Mouse (Mus musculus) neural tube, embryonic 12.5 days (tissue): ENCODE measurements around the gene Gale. TPM values are rescaled to one million over a fixed set of nuclear protein-coding genes. Genes with fewer than 3 reads are reported as not detected.
"Not testable (repeated sequence)": the region's sequence is repeated elsewhere in the genome, so short reads cannot be mapped to it uniquely, and the experiment has no call there.

ENCODE experiments used
- ATAC-seq: fragments of 200-750 bp; cut with Nextera tagmentation; 2 replicates; pipeline ENCODE4 v1.8.0; 2017; ENCODE audit warnings: low read depth, mild to moderate bottlenecking, moderate TSS enrichment, moderate library complexity; ENCODE audit not compliant: low FRiP score
- H3K27ac ChIP-seq: fragments of 300-500 bp; sonication (generic); 2 replicates; pipeline ENCODE4 v1.5.1; 2016
- H3K27me3 ChIP-seq: fragments of 300-500 bp; sonication (generic); replicated peaks from 2 replicates; pipeline ENCODE4 v1.6.1; 2016; ENCODE audit warnings: mild to moderate bottlenecking
- H3K36me3 ChIP-seq: fragments of 300-500 bp; sonication (generic); 2 replicates; pipeline ENCODE4 v1.6.1; 2016; ENCODE audit warnings: mild to moderate bottlenecking
- H3K4me1 ChIP-seq: fragments of 300-500 bp; sonication (generic); 2 replicates; pipeline ENCODE4 v1.6.1; 2016
- H3K4me2 ChIP-seq: fragments of 300-500 bp; sonication (generic); replicated peaks from 2 replicates; pipeline ENCODE4 v1.6.1; 2016; ENCODE audit warnings: mild to moderate bottlenecking
- H3K4me3 ChIP-seq: fragments of 300-500 bp; sonication (generic); 2 replicates; pipeline ENCODE4 v1.5.1; 2016
- H3K9ac ChIP-seq: fragments of 300-500 bp; sonication (generic); 2 replicates; pipeline ENCODE4 v1.6.1; 2016; ENCODE audit warnings: mild to moderate bottlenecking
- H3K9me3 ChIP-seq: fragments of 300-500 bp; sonication (generic); 2 replicates; pipeline ENCODE4 v1.6.1; 2016; ENCODE audit warnings: mild to moderate bottlenecking
- WGBS: fragments of 180-500 bp; shearing (Covaris S2); methylation state at CpG from one replicate; pipeline ENCODE4 v1.1.7; 2016; 5-methylcytosine and 5-hydroxymethylcytosine counted together
- polyA plus RNA-seq: library from polyadenylated mRNA; unstranded; fragments of >200 nt; fragmentation: Nextera tagmentation; extraction: Ambion mirVana; gene quantifications from 2 replicates; pipeline ENCODE4 v1.2.1, GENCODE M21; 2016

Gale gene
- polyA plus RNA-seq, 1 experiment from 2014 or later = 38.9 TPM

- WGBS = 85% methylated on average over 9 of the region's 9 CpGs
- no peak overlapping the region for H3K4me3 ChIP-seq
- ATAC-seq = no peak
- H3K27ac ChIP-seq = no peak overlapping the region
- H3K4me2 ChIP-seq = no peak overlapping the region
- no peaks in the 10 kb centered on the region for H3K27me3 ChIP-seq
- no peaks in the 10 kb centered on the region for H3K4me1 ChIP-seq
- no peak overlapping the region for H3K9ac ChIP-seq
- peaks cover 29% of the 10 kb centered on the region for H3K36me3 ChIP-seq
- H3K9me3 ChIP-seq = no peaks in the 10 kb centered on the region
Measured at GRCm38 (mm10) chr4:135928376-135928775, 35.2 kb upstream of the Gale start.

GRCm38 (mm10) chr4:135929405-135929804, 34.1 kb upstream of the Gale start:
- 88% methylated on average over 5 of the region's 5 CpGs for WGBS
- peaks cover 33% of the 10 kb centered on the region for H3K36me3 ChIP-seq

DNA sequence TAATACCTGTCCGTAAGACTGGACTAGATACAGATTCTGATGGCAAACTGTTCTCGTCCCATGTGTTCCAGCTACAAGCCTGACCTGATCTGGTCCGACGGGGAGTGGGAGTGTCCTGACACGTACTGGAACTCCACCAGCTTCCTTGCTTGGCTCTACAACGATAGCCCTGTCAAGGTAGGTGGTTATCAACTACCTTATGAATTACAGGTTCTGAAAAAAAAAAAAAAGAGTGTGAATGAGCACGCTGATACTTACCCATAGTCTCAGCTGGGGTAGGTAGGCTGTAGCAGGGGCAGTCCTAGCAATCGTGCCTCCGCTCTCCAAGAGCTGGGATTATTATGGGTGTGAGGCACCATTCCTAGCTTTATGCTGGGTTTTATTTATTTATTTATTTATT, 33.7 kb upstream of the Gale start:
- Histone ChIP-seq H3K4me1 (no peaks in the 10 kb centered on the region), H3K4me2 (no peak overlapping the region), H3K27me3 (no peaks in the 10 kb centered on the region), H3K27ac (no peak overlapping the region), H3K36me3 (peaks cover 32% of the 10 kb centered on the region), H3K4me3 (no peak overlapping the region), H3K9me3 (no peaks in the 10 kb centered on the region), H3K9ac (no peak overlapping the region)
- ATAC-seq = no peak
- WGBS = 93% methylated on average over 9 of the region's 9 CpGs

More at GRCm38 (mm10) chr4:135929405-135929804, 34.1 kb upstream of the Gale start:
- Histone ChIP-seq H3K27ac (no peak overlapping the region), H3K27me3 (no peaks in the 10 kb centered on the region), H3K9me3 (no peaks in the 10 kb centered on the region), H3K9ac (no peak overlapping the region), H3K4me2 (no peak overlapping the region), H3K4me1 (no peaks in the 10 kb centered on the region), H3K4me3 (no peak overlapping the region)
- no peak for ATAC-seq

DNA sequence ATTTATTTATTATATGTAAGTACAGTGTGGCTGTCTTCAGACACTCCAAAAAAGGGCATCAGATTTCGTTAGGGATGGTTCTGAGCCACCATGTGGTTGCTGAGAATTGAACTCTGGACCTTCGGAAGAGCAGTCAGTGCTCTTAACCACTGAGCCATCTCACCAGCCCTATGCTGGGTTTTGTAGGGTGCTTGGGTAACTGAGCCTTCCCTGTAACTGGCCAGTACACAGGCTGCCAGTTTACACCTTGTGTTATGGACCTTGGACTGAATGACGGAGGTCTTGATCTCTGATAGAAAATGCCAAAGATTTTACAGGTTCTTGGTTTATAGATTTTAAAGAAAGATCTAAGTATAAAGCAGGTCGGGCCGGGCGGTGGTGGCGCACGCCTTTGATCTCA, 33.3 kb upstream of the Gale start:
- H3K9ac ChIP-seq = no peak overlapping the region
- H3K9me3 ChIP-seq = no peaks in the 10 kb centered on the region
- peaks cover 32% of the 10 kb centered on the region for H3K36me3 ChIP-seq
- H3K4me3 ChIP-seq = no peak overlapping the region
- no peaks in the 10 kb centered on the region for H3K27me3 ChIP-seq
- no peak overlapping the region for H3K4me2 ChIP-seq
- no peaks in the 10 kb centered on the region for H3K4me1 ChIP-seq
- H3K27ac ChIP-seq = no peak overlapping the region
- WGBS = 95% methylated on average over 8 of the region's 8 CpGs
- no peak for ATAC-seq

GRCm38 (mm10) chr4:135931832-135932231, 31.7 kb upstream of the Gale start:
- no peaks in the 10 kb centered on the region for H3K9me3 ChIP-seq
- 71% methylated on average over 5 of the region's 5 CpGs for WGBS
- H3K36me3 ChIP-seq = peaks cover 24% of the 10 kb centered on the region
- H3K27ac ChIP-seq = no peak overlapping the region
- H3K9ac ChIP-seq = no peak overlapping the region
- H3K4me2 ChIP-seq = no peak overlapping the region
- no peak overlapping the region for H3K4me3 ChIP-seq
- no peak for ATAC-seq
- no peaks in the 10 kb centered on the region for H3K4me1 ChIP-seq
- H3K27me3 ChIP-seq = no peaks in the 10 kb centered on the region

- Histone ChIP-seq H3K4me2 (no peak overlapping the region), H3K9ac (no peak overlapping the region), H3K27me3 (no peaks in the 10 kb centered on the region), H3K4me1 (no peaks in the 10 kb centered on the region), H3K36me3 (peaks cover 34% of the 10 kb centered on the region), H3K9me3 (no peaks in the 10 kb centered on the region), H3K4me3 (no peak overlapping the region), H3K27ac (no peak overlapping the region)
- no peak for ATAC-seq
- WGBS = 54% methylated on average over 12 of the region's 12 CpGs
Measured at GRCm38 (mm10) chr4:135934708-135935500, 28.6 kb upstream of the Gale start.

GRCm38 (mm10) chr4:135935502-135935901, 28.0 kb upstream of the Gale start:
- no peak overlapping the region for H3K9ac ChIP-seq
- H3K4me2 ChIP-seq = no peak overlapping the region
- no peak overlapping the region for H3K4me3 ChIP-seq
- no peaks in the 10 kb centered on the region for H3K27me3 ChIP-seq
- 73% methylated on average over 5 of the region's 5 CpGs for WGBS
- H3K36me3 ChIP-seq = peaks cover 33% of the 10 kb centered on the region
- H3K27ac ChIP-seq = no peak overlapping the region
- ATAC-seq = no peak
- H3K4me1 ChIP-seq = no peaks in the 10 kb centered on the region
- H3K9me3 ChIP-seq = no peaks in the 10 kb centered on the region

DNA sequence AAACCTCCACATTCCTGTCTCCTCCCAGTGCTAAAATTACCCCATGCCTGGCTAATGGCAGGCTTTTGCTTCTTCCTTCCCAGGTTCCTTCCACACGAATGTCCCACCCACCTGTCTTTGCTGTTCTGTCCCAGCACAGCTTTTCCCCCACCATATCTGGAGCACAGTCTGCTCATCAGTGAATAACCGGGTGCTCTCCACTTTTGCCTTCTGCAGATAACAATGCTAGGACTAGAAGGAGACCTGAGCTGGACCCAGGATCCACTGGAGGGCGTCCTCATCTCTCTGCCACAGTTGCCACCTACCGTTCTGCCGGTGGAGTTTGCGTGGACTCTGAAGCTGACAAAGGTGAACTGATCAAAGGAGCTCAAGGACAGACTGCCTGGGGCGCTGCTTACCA, 24.7 kb upstream of the Gale start:
- WGBS = 79% methylated on average over 7 of the region's 7 CpGs
- no peaks in the 10 kb centered on the region for H3K4me1 ChIP-seq
- no peak overlapping the region for H3K4me2 ChIP-seq
- no peaks in the 10 kb centered on the region for H3K27me3 ChIP-seq
- no peak overlapping the region for H3K9ac ChIP-seq
- no peak overlapping the region for H3K4me3 ChIP-seq
- no peaks in the 10 kb centered on the region for H3K9me3 ChIP-seq
- H3K36me3 ChIP-seq = peaks cover 21% of the 10 kb centered on the region
- no peak overlapping the region for H3K27ac ChIP-seq
- no peak for ATAC-seq

DNA sequence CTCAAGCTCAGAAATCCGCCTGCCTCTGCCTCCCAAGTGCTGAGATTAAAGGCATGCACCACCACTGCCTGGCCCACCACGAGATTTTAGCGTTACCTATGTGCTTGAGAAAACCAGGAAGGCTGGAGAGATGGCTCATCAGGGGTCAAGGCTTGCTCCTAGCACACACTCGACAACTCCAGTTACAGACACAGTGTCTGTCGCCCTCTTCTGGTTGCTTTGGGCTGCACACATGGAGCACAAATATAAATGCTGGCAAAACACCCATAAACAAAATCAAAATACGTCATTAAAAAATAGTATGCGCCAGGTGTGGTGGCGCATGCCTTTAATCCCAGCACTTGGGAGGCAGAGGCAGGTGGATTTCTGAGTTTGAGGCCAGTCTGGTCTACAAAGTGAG, 22.5 kb upstream of the Gale start:
- not testable (repeated sequence) for ATAC-seq, H3K4me2 ChIP-seq, H3K9ac ChIP-seq, H3K4me1 ChIP-seq, H3K27me3 ChIP-seq, H3K27ac ChIP-seq, H3K4me3 ChIP-seq, H3K9me3 ChIP-seq
- H3K36me3 ChIP-seq = peaks cover 17% of the 10 kb centered on the region
- 83% methylated on average over 8 of the region's 8 CpGs for WGBS

DNA sequence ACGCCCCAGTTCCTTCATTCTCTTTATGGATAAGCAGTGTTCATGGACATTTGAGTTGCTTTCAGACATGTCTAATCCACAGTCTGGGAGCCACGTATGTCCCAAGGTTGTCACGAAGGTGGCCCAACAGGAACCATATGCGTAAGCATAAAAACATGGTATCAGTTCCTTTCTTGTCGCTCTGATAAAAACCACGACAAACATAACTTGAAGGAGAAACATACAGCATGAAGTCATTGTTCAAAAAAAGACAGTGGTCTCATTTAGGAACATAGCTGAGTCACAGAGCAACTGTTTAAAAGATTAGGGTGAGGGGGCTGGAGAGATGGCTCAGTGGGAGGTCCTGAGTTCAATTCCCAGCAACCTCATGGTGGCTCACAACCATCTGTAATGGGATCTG, 21.3 kb upstream of the Gale start:
- Histone ChIP-seq H3K27ac (no peak overlapping the region), H3K36me3 (peaks cover 15% of the 10 kb centered on the region), H3K9ac (no peak overlapping the region), H3K4me1 (peaks cover 9% of the 10 kb centered on the region), H3K27me3 (no peaks in the 10 kb centered on the region), H3K4me2 (no peak overlapping the region), H3K9me3 (no peaks in the 10 kb centered on the region), H3K4me3 (no peak overlapping the region)
- 93% methylated on average over 6 of the region's 6 CpGs for WGBS
- ATAC-seq = no peak

GRCm38 (mm10) chr4:135943389-135943788, 20.1 kb upstream of the Gale start:
- WGBS = 66% methylated on average over 4 of the region's 4 CpGs

DNA sequence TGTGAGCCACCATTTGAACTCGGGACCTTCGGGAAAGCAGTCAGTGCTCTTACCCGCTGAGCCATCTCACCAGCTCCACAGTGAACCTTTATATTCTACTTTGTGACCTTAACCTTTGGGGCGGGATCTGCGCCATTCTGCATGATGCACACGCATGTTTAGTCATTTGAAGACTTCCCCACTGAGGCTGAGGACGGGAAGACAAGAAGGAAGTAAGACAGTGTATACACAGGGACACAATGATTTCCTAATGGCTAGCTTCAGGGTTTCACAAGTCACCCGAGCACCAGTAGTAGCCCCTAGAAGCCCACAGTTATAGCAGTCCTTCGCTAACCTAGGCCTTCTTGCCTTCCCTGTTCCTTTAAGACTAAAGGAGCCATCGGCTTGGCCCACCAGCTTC, 17.8 kb upstream of the Gale start:
- Histone ChIP-seq H3K4me1 (peaks cover 17% of the 10 kb centered on the region), H3K9me3 (no peaks in the 10 kb centered on the region), H3K4me3 (peak overlapping the region; percentile 61; the same call in 1 of the 2 replicates), H3K27me3 (no peaks in the 10 kb centered on the region), H3K9ac (peak overlapping the region; percentile 40; the same call in 1 of the 2 replicates), H3K4me2 (peak overlapping the region; percentile 87), H3K36me3 (0 out of 2 replicates have a peak, but pooled peaks cover 4% of the 10 kb centered on the region), H3K27ac (no peak overlapping the region)
- WGBS = 69% methylated on average over 10 of the region's 10 CpGs
- ATAC-seq = peak; percentile 42

More at GRCm38 (mm10) chr4:135943389-135943788, 20.1 kb upstream of the Gale start:
- H3K9me3 ChIP-seq = no peaks in the 10 kb centered on the region
- H3K27me3 ChIP-seq = no peaks in the 10 kb centered on the region
- no peak overlapping the region for H3K27ac ChIP-seq
- ATAC-seq = no peak
- H3K36me3 ChIP-seq = peaks cover 15% of the 10 kb centered on the region
- H3K4me2 ChIP-seq = no peak overlapping the region
- H3K9ac ChIP-seq = no peak overlapping the region
- no peak overlapping the region for H3K4me3 ChIP-seq
- peaks cover 10% of the 10 kb centered on the region for H3K4me1 ChIP-seq

GRCm38 (mm10) chr4:135946278-135946658, 17.3 kb upstream of the Gale start, which contains the start of gene Hmgcl:
Gene Hmgcl, plus strand, starts transcription at chr4:135946448.
- Histone ChIP-seq H3K4me1 (peaks cover 17% of the 10 kb centered on the region), H3K9ac (peak within 1 kb of the TSS; percentile 68), H3K36me3 (no peaks in the 10 kb centered on the region), H3K27ac (no peak within 1 kb of the TSS), H3K27me3 (no peaks in the 10 kb centered on the region), H3K4me3 (peak within 1 kb of the TSS; percentile 61), H3K9me3 (no peaks in the 10 kb centered on the region), H3K4me2 (peak within 1 kb of the TSS; percentile 87)
- under 1% methylated on average over 23 of the region's 23 CpGs for WGBS
- ATAC-seq = peak; percentile 91
